Mouse (Mus musculus) small intestine, adult 2 months (tissue): Measurements from ENCODE around the gene Aimp2. TPM values are rescaled to one million over a fixed set of nuclear protein-coding genes. Genes with fewer than 3 reads are reported as not detected.
A peak's percentile ranks its signal among the peaks of the same experiment; 100 is the strongest.

ENCODE experiments used
- H3K27ac ChIP-seq: fragments of 200-500 bp; 2 replicates; pipeline ENCODE4 v1.5.1; 2012; ENCODE audit warnings: low read depth, low read length, control low read depth, inconsistent platforms; ENCODE audit not compliant: insufficient read depth
- H3K27me3 ChIP-seq: fragments of 200-500 bp; 2 replicates; pipeline ENCODE4 v1.6.1; 2012; ENCODE audit warnings: mild to moderate bottlenecking, moderate library complexity, low read length, inconsistent platforms; ENCODE audit not compliant: control insufficient read depth, insufficient read depth
- H3K36me3 ChIP-seq: fragments of 200-500 bp; 2 replicates; pipeline ENCODE4 v1.6.1; 2012; ENCODE audit warnings: mild to moderate bottlenecking, low read length, control low read depth, inconsistent platforms; ENCODE audit not compliant: control insufficient read depth, insufficient read depth
- H3K4me1 ChIP-seq: fragments of 200-500 bp; 2 replicates; pipeline ENCODE4 v1.6.1; 2012; ENCODE audit warnings: low read length, inconsistent platforms, mixed read lengths; ENCODE audit not compliant: control insufficient read depth, insufficient read depth, insufficient read length
- H3K4me3 ChIP-seq: fragments of 200-500 bp; 2 replicates; pipeline ENCODE4 v1.5.1; 2012; ENCODE audit warnings: low read depth, mild to moderate bottlenecking, control low read depth, inconsistent platforms, low read length, moderate library complexity
- CTCF ChIP-seq: fragments of 200-500 bp; IDR thresholded peaks from 2 replicates; pipeline ENCODE4 v1.5.1; 2012; ENCODE audit warnings: low read depth, mild to moderate bottlenecking, control low read depth, inconsistent platforms, low read length, moderate library complexity, mixed read lengths; ENCODE audit not compliant: insufficient replicate concordance, insufficient read length; ENCODE audit errors: extremely low read depth
- POLR2A ChIP-seq: fragments of 200-500 bp; IDR thresholded peaks from 2 replicates; pipeline ENCODE4 v1.6.1; 2012; ENCODE audit warnings: low read depth, mild to moderate bottlenecking, control low read depth, inconsistent platforms, low read length, moderate library complexity
- WGBS: fragments of 180-500 bp; shearing (Covaris S2); methylation state at CpG from one replicate; pipeline ENCODE4 v1.1.7; 2018; 5-methylcytosine and 5-hydroxymethylcytosine counted together
- polyA plus RNA-seq: library from polyadenylated mRNA; depleted of rRNA; stranded (reverse); fragments of >200 nt; gene quantifications from 2 replicates; pipeline ENCODE4 v1.2.3, GENCODE M21; 2012; rRNA removed

Gene Aimp2
- 19.3 and 40.4 TPM in 2 replicates for polyA plus RNA-seq

DNA sequence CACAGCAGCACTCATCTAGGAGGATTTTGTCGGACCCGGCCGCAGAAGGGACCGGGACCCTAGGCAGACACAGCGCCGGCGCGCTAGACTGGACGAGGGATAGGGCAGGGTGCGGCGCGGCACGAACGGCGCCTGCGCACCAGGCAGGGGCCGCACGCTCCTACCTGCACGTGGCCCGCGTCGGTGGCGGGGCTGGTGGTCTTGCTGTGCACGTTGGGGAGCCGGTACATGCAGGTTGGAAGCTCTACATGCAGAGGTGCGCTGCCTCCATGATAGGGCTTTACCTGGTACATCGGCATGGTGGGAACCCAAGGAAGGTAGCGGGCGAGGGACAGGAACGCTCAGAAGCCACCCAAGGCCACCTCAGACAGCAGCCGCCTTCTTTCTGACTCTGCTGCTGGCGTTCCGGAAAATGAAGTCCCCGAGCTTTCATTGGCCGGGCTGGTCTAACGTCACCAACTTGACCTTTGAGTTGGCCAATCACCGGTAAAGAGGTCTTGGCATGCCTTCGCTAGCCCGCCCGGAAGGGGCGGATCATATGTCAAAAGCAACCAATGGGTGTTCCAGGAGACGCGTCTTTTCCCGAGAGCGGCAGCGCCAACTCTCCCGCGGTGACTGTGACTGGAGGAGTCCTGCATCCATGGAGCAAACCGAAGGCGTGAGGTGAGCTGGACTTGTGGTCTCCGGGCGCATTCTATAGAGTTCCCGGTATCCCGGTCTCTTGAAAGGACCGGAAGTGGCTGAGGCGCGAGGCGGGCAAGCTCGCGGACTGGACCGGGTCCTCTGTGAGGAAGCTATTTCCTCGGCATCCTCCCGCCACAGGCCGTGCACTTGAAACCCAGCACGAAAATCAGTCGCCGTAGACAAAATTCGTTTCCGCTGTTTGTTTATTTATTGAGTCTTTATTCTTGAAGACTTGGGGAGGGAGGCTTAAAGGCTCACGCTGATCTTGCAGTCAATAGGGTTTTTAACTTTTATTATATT is at the start of gene Aimp2, which contains the start of gene Pms2:
Gene Aimp2 (minus strand): TSS at position 431 of the 984 bp plus-strand sequence.
Gene Pms2 (plus strand): TSS at position 548 of the 984 bp plus-strand sequence.
- Histone ChIP-seq H3K36me3 (peaks cover 13% of the 10 kb centered on the region), H3K4me1 (peaks cover 6% of the 10 kb centered on the region; the same call in 1 of the 2 replicates), H3K4me3 (peak within 1 kb of the TSS; percentile 84), H3K27ac (peak within 1 kb of the TSS; percentile 66), H3K27me3 (no peaks in the 10 kb centered on the region)
- TF ChIP-seq CTCF (no peak), POLR2A (peak; percentile 57; the same call in 1 of the 2 replicates)
- WGBS: under 1% methylated on average over 70 of the region's 70 CpGs

DNA sequence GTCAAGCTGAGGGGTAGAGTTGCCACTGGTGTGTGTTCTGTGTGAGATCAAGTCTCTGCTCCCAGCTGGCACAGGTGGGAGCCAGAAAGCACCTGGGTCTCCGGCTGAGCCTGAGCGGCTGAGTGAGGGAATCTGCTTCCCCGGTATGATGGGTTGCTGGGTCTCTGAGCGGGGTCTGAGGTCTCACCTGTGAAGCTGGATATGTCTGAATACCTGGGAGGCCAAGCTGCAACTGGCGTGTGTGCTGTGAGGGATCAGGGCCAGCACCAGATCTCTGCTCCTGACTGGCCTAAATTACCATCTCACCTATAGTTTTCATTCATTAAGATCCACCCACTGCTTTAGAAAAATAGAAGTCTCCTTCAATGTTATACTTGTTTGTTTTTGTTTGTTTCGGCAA is 47.5 kb upstream of the Aimp2 start:
- TF ChIP-seq CTCF (no peak), POLR2A (no peak)
- H3K36me3 ChIP-seq: no peaks in the 10 kb centered on the region
- no peaks in the 10 kb centered on the region for H3K27me3 ChIP-seq
- H3K4me3 ChIP-seq: no peak overlapping the region
- WGBS: 91% methylated on average over 6 of the region's 6 CpGs
- no peak overlapping the region for H3K27ac ChIP-seq
- no peaks in the 10 kb centered on the region for H3K4me1 ChIP-seq

DNA sequence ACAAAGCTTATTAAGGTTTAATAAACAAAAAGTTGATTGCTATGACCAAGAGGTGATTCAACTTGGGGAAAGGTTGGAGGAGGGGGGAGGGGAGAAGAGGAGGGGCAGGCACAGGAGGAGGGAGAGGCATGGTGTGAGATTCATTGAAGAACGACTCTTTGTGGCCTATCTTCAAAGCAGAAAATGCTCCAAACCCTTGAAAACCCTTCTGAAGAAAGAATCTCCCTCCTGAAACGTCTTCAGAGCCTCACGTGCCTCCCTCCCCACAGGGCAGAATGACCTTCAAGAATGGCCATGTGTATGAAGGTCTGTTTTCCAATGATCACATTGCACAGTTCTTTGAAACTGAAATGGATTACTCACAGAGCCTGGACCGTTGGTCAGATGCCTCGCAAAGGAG is 40.4 kb upstream of the Aimp2 start:
- Histone ChIP-seq H3K4me3 (no peak overlapping the region), H3K27ac (no peak overlapping the region), H3K27me3 (no peaks in the 10 kb centered on the region), H3K4me1 (no peaks in the 10 kb centered on the region), H3K36me3 (no peaks in the 10 kb centered on the region)
- TF ChIP-seq POLR2A: no peak
- TF ChIP-seq CTCF: no peak
- 50% methylated on average over 5 of the region's 5 CpGs for WGBS

DNA sequence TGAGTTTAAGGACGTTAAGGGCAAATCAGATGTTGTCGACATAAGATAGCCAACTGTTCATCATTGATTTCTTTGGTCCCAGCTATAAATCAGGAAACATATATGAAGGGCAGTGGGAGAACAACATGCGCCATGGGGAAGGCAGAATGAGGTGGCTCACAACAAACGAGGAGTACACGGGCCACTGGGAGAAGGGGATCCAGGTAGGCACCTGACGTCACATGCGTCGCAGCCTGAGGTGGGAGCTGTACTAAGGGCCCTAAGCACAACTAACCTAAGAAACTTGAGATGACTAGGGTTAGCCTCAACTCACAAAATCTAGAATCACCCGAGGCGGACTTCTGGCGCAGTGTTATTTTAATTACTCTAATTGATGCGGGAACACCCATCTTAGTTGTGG is 38.7 kb upstream of the Aimp2 start:
- H3K27ac ChIP-seq: no peak overlapping the region
- 85% methylated on average over 12 of the region's 12 CpGs for WGBS
- no peak for TF ChIP-seq POLR2A
- no peak for TF ChIP-seq CTCF
- no peak overlapping the region for H3K4me3 ChIP-seq
- H3K36me3 ChIP-seq: no peaks in the 10 kb centered on the region
- no peaks in the 10 kb centered on the region for H3K4me1 ChIP-seq
- no peaks in the 10 kb centered on the region for H3K27me3 ChIP-seq

DNA sequence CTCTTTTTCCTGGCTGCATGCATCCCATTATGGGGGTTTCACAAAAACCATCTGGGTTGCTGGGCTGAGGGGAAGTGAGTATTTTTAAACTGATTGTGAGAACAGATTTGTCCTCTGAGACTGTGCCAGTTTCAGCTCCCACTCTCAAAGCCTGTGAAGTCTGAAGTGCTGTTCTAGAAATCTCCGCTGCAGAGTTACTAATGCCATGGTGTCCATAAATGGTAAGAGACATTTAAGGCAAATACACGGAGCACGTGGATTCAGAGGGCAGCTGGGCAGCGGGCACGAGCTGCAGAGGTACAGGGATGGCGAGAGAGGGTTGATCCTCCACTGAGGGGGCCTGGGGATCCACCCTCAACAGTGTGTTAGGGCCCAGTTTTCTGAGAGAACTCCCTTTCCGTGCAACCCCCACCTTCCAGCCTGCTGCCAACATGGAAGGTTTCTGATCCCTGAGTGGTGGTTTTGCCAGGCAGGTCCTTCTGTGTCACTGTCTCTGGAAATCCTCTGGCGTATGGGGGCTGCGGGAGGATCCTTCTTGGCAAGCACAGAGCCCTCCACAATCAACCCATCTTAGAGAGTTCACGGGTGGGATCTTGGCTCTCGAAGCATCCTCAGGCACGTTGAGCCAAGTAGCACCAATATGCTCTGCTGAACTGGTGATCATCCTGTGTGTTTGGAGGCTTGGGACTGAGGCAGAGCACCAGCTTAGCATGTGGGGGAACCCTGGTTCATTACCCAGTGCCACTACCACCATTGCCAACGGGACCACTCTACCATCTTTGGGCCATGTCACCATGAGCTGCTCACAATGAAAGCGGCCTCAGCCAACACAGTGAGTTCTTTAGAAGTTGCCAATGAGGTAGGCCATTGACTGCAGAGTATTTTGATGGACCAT is 33.8 kb upstream of the Aimp2 start:
- no peaks in the 10 kb centered on the region for H3K4me1 ChIP-seq
- no peaks in the 10 kb centered on the region for H3K36me3 ChIP-seq
- TF ChIP-seq POLR2A (no peak), CTCF (no peak)
- H3K4me3 ChIP-seq: no peak overlapping the region
- H3K27me3 ChIP-seq: no peaks in the 10 kb centered on the region
- H3K27ac ChIP-seq: no peak overlapping the region
- 87% methylated on average over 14 of the region's 14 CpGs for WGBS

DNA sequence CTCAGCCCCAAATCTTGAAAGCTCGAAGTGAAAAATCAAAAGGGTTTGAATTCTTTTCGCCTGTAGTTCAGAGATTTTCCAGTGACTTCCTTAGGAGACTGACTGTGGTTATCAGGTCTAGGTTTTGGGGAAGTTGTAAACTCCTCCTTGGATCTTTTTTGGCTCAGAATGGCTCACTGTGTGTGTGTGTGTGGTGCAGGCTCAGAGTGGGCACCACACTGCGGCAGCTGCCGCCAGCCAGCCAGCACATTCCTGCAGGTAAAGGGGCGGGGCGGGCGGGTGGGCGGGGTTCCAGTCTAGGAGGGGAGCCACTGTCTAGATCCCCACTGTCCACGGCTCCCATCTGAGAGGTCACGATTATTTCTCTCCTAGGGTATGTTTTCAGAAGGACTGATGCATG is 31.9 kb upstream of the Aimp2 start:
- no peaks in the 10 kb centered on the region for H3K36me3 ChIP-seq
- H3K4me3 ChIP-seq: no peak overlapping the region
- H3K27ac ChIP-seq: no peak overlapping the region
- no peak for TF ChIP-seq POLR2A
- TF ChIP-seq CTCF: no peak
- no peaks in the 10 kb centered on the region for H3K4me1 ChIP-seq
- H3K27me3 ChIP-seq: no peaks in the 10 kb centered on the region
- 7% methylated on average over 10 of the region's 10 CpGs for WGBS

DNA sequence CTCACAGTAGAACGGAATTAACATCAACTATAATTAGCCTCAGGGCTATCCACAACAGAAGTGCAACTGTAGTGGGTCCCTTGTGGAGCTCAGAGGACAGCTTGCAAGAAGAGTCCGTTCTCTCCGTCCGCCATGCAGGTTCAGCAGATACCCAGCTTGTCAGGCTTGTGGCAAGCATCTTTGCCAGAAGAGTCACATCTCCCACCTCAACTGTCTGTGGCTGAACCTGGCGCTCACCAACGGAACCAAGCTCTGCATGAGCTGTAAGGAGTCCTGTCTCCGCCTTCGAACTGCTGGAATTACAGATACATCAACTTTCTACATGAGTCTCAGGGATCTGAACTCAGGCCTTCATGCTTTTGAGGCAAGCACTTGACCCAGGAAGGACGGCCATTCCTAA is 26.5 kb upstream of the Aimp2 start:
- WGBS: 88% methylated on average over 9 of the region's 9 CpGs
- TF ChIP-seq CTCF (no peak), POLR2A (no peak)

More for the DNA sequence above, 26.5 kb upstream of the Aimp2 start:
- peaks cover 7% of the 10 kb centered on the region; the same call in 1 of the 2 replicates for H3K4me1 ChIP-seq
- no peak overlapping the region for H3K4me3 ChIP-seq
- H3K36me3 ChIP-seq: peaks cover under 1% of the 10 kb centered on the region; the same call in 1 of the 2 replicates
- H3K27me3 ChIP-seq: no peaks in the 10 kb centered on the region
- H3K27ac ChIP-seq: no peak overlapping the region
